Mouse (Mus musculus) lung, embryonic 15.5 days (tissue): ENCODE measurements around the gene Flnb. TPM values are rescaled to one million over a fixed set of nuclear protein-coding genes. Genes with fewer than 3 reads are reported as not detected.

Experiments used
- ATAC-seq: fragments of 200-750 bp; cut with Nextera tagmentation; 2 replicates; pipeline ENCODE4 v1.8.0; 2017; ENCODE audit warnings: moderate number of reproducible peaks, borderline replicate concordance; ENCODE audit not compliant: low FRiP score, low TSS enrichment; ENCODE audit errors: extremely low read depth
- H3K27ac ChIP-seq: fragments of 300-500 bp; sonication (generic); 2 replicates; pipeline ENCODE4 v1.5.1; 2015; ENCODE audit warnings: moderate library complexity, mild to moderate bottlenecking, inconsistent platforms
- H3K27me3 ChIP-seq: fragments of 300-500 bp; sonication (generic); 2 replicates; pipeline ENCODE4 v1.6.1; 2015; ENCODE audit warnings: inconsistent platforms
- H3K36me3 ChIP-seq: fragments of 300-500 bp; sonication (generic); 2 replicates; pipeline ENCODE4 v1.6.1; 2015; ENCODE audit warnings: inconsistent platforms
- H3K4me1 ChIP-seq: fragments of 300-500 bp; sonication (generic); 2 replicates; pipeline ENCODE4 v1.6.1; 2015; ENCODE audit warnings: inconsistent platforms
- H3K4me2 ChIP-seq: fragments of 300-500 bp; sonication (generic); 2 replicates; pipeline ENCODE4 v1.6.1; 2015; ENCODE audit warnings: inconsistent platforms, mild to moderate bottlenecking, moderate library complexity
- H3K4me3 ChIP-seq: fragments of 300-500 bp; sonication (generic); 2 replicates; pipeline ENCODE4 v1.5.1; 2015; ENCODE audit warnings: mild to moderate bottlenecking, inconsistent platforms
- H3K9ac ChIP-seq: fragments of 300-500 bp; sonication (generic); 2 replicates; pipeline ENCODE4 v1.6.1; 2015; ENCODE audit warnings: inconsistent platforms
- H3K9me3 ChIP-seq: fragments of 300-500 bp; sonication (generic); 2 replicates; pipeline ENCODE4 v1.6.1; 2016; ENCODE audit warnings: inconsistent platforms
- WGBS: fragments of 180-500 bp; shearing (Covaris S2); methylation state at CpG from one replicate; pipeline ENCODE4 v1.1.7; 2015; 5-methylcytosine and 5-hydroxymethylcytosine counted together
- polyA plus RNA-seq: library from polyadenylated mRNA; unstranded; fragments of >200 nt; fragmentation: Nextera tagmentation; extraction: Ambion mirVana; gene quantifications from 2 replicates; pipeline ENCODE4 v1.2.1, GENCODE M21; 2015

Flnb gene
- polyA plus RNA-seq, result 13.8 and 14.8 TPM in 2 replicates

GRCm38 (mm10) chr14:7817770-7818462 is at the start of gene Flnb:
Gene Flnb, plus strand, starts transcription at chr14:7817957.
- H3K36me3 ChIP-seq, result no peaks in the 10 kb centered on the region
- no peaks in the 10 kb centered on the region; the same call in 1 of the 2 replicates for H3K27me3 ChIP-seq
- WGBS, result under 1% methylated on average over 49 of the region's 49 CpGs
- peak; percentile 93 for ATAC-seq
- peak within 1 kb of the TSS; percentile 53 for H3K27ac ChIP-seq
- peak within 1 kb of the TSS; percentile 96 for H3K4me2 ChIP-seq
- peak within 1 kb of the TSS; percentile 76 for H3K9ac ChIP-seq
- peak within 1 kb of the TSS; percentile 71 for H3K4me3 ChIP-seq
- no peaks in the 10 kb centered on the region for H3K9me3 ChIP-seq
- peaks cover 38% of the 10 kb centered on the region for H3K4me1 ChIP-seq

- Histone ChIP-seq H3K27me3 (no peaks in the 10 kb centered on the region), H3K27ac (peak overlapping the region; percentile 50), H3K9ac (peak overlapping the region; percentile 47), H3K4me2 (peak overlapping the region; percentile 66), H3K4me1 (no peaks in the 10 kb centered on the region), H3K9me3 (no peaks in the 10 kb centered on the region), H3K4me3 (peak overlapping the region; percentile 52), H3K36me3 (no peaks in the 10 kb centered on the region)
- WGBS, result 21% methylated on average over 24 of the region's 24 CpGs
- peak; percentile 76; the same call in 1 of the 2 replicates for ATAC-seq
These were observed 43.9 kb upstream of the Flnb start for GRCm38 (mm10) chr14:7773714-7774389.

- Histone ChIP-seq H3K27ac (no peak overlapping the region), H3K9me3 (no peaks in the 10 kb centered on the region), H3K36me3 (no peaks in the 10 kb centered on the region), H3K27me3 (peaks cover 2% of the 10 kb centered on the region; the same call in 1 of the 2 replicates), H3K4me3 (no peak overlapping the region), H3K4me1 (peaks cover 2% of the 10 kb centered on the region), H3K9ac (no peak overlapping the region), H3K4me2 (no peak overlapping the region)
- 32% methylated on average over 13 of the region's 13 CpGs for WGBS
- no peak for ATAC-seq
These were observed 31.7 kb upstream of the Flnb start for GRCm38 (mm10) chr14:7786073-7786472.

- no peaks in the 10 kb centered on the region for H3K36me3 ChIP-seq
- 69% methylated on average over 7 of the region's 7 CpGs for WGBS
- H3K4me1 ChIP-seq, result peaks cover 8% of the 10 kb centered on the region
- H3K27me3 ChIP-seq, result peaks cover 9% of the 10 kb centered on the region
- H3K9me3 ChIP-seq, result no peaks in the 10 kb centered on the region
- no peak overlapping the region for H3K9ac ChIP-seq
- H3K4me3 ChIP-seq, result no peak overlapping the region
- no peak for ATAC-seq
- no peak overlapping the region for H3K27ac ChIP-seq
- H3K4me2 ChIP-seq, result no peak overlapping the region
These were observed 28.3 kb upstream of the Flnb start for GRCm38 (mm10) chr14:7789266-7790030.

GRCm38 (mm10) chr14:7791061-7791531 is 26.7 kb upstream of the Flnb start:
- Histone ChIP-seq H3K4me3 (peak overlapping the region; percentile 33), H3K27me3 (peaks cover 9% of the 10 kb centered on the region), H3K9ac (no peak overlapping the region), H3K4me1 (peaks cover 8% of the 10 kb centered on the region), H3K4me2 (peak overlapping the region; percentile 75), H3K36me3 (no peaks in the 10 kb centered on the region), H3K9me3 (no peaks in the 10 kb centered on the region), H3K27ac (peak overlapping the region; percentile 56)
- WGBS, result 12% methylated on average over 19 of the region's 19 CpGs
- no peak for ATAC-seq

GRCm38 (mm10) chr14:7791532-7792159 is 26.1 kb upstream of the Flnb start, which contains the start of gene Gm26661:
Gene Gm26661, plus strand, starts transcription at chr14:7791587.
- peak; percentile 93 for ATAC-seq
- no peaks in the 10 kb centered on the region for H3K9me3 ChIP-seq
- no peaks in the 10 kb centered on the region for H3K36me3 ChIP-seq
- H3K27me3 ChIP-seq, result peaks cover 9% of the 10 kb centered on the region
- H3K4me2 ChIP-seq, result peak within 1 kb of the TSS; percentile 75
- 2% methylated on average over 30 of the region's 30 CpGs for WGBS
- peak within 1 kb of the TSS; percentile 56 for H3K27ac ChIP-seq
- peak within 1 kb of the TSS; percentile 33 for H3K4me3 ChIP-seq
- peaks cover 8% of the 10 kb centered on the region for H3K4me1 ChIP-seq
- no peak within 1 kb of the TSS for H3K9ac ChIP-seq

- Histone ChIP-seq H3K4me1 (peaks cover 8% of the 10 kb centered on the region), H3K27me3 (peaks cover 8% of the 10 kb centered on the region), H3K9ac (no peak overlapping the region), H3K4me2 (no peak overlapping the region), H3K27ac (no peak overlapping the region), H3K9me3 (no peaks in the 10 kb centered on the region), H3K36me3 (no peaks in the 10 kb centered on the region), H3K4me3 (no peak overlapping the region)
- ATAC-seq, result no peak
- WGBS, result 79% methylated on average over 4 of the region's 4 CpGs
These were observed 21.8 kb upstream of the Flnb start for GRCm38 (mm10) chr14:7795961-7796360.

GRCm38 (mm10) chr14:7800611-7801010 is 17.1 kb upstream of the Flnb start:
- no peaks in the 10 kb centered on the region for H3K9me3 ChIP-seq
- H3K4me2 ChIP-seq, result no peak overlapping the region
- no peak overlapping the region for H3K4me3 ChIP-seq
- no peaks in the 10 kb centered on the region for H3K4me1 ChIP-seq
- no peak for ATAC-seq
- no peaks in the 10 kb centered on the region for H3K27me3 ChIP-seq
- H3K27ac ChIP-seq, result no peak overlapping the region
- H3K9ac ChIP-seq, result no peak overlapping the region
- H3K36me3 ChIP-seq, result no peaks in the 10 kb centered on the region

GRCm38 (mm10) chr14:7801831-7802230 is 15.9 kb upstream of the Flnb start:
- no peak overlapping the region for H3K9ac ChIP-seq
- H3K4me1 ChIP-seq, result no peaks in the 10 kb centered on the region
- H3K4me2 ChIP-seq, result no peak overlapping the region
- H3K4me3 ChIP-seq, result no peak overlapping the region
- no peaks in the 10 kb centered on the region for H3K27me3 ChIP-seq
- H3K9me3 ChIP-seq, result no peaks in the 10 kb centered on the region
- WGBS, result 6% methylated on average over 4 of the region's 4 CpGs
- H3K27ac ChIP-seq, result no peak overlapping the region
- H3K36me3 ChIP-seq, result no peaks in the 10 kb centered on the region
- no peak for ATAC-seq

- Histone ChIP-seq H3K9ac (no peak overlapping the region), H3K36me3 (no peaks in the 10 kb centered on the region), H3K27ac (no peak overlapping the region), H3K4me2 (no peak overlapping the region), H3K4me3 (no peak overlapping the region), H3K27me3 (no peaks in the 10 kb centered on the region), H3K4me1 (peaks cover 4% of the 10 kb centered on the region; the same call in 1 of the 2 replicates), H3K9me3 (no peaks in the 10 kb centered on the region)
- ATAC-seq, result no peak
- 44% methylated on average over 4 of the region's 4 CpGs for WGBS
These were observed 13.7 kb upstream of the Flnb start for GRCm38 (mm10) chr14:7803874-7804557.

GRCm38 (mm10) chr14:7804558-7804905 is 13.2 kb upstream of the Flnb start:
- Histone ChIP-seq H3K9me3 (no peaks in the 10 kb centered on the region), H3K27me3 (no peaks in the 10 kb centered on the region), H3K27ac (no peak overlapping the region), H3K9ac (no peak overlapping the region), H3K4me1 (peaks cover 7% of the 10 kb centered on the region; the same call in 1 of the 2 replicates), H3K36me3 (no peaks in the 10 kb centered on the region), H3K4me3 (no peak overlapping the region), H3K4me2 (no peak overlapping the region)
- no peak for ATAC-seq
- WGBS, result 86% methylated on average over 2 of the region's 2 CpGs
